Mouse (Mus musculus) T-helper 2 cell (primary cell): Measurements from ENCODE around the gene Atg4a-ps.
"Not testable (repeated sequence)": the region's sequence is repeated elsewhere in the genome, so short reads cannot be mapped to it uniquely, and the experiment has no call there.

Source experiments
- in situ Hi-C: fragments of 300-600 bp; cut with MboI, MseI; formaldehyde crosslinking; loops from one replicate; pipeline ENCODE4 v1.15.1; 2025; ENCODE audit warnings: high pct_unique_total_duplicates

The Atg4a-ps gene

GRCm38 (mm10) chr3:103645968-103646367, at the start of gene Atg4a-ps:
Gene Atg4a-ps (minus strand): TSS chr3:103646068.
- in situ Hi-C loops, result not testable (repeated sequence)

GRCm38 (mm10) chr3:103695556-103695955, 49.7 kb upstream of the Atg4a-ps start:
- in situ Hi-C loops, result no loop called here

GRCm38 (mm10) chr3:103690506-103690905, 44.6 kb upstream of the Atg4a-ps start:
- in situ Hi-C loops, result no loop called here

GRCm38 (mm10) chr3:103689043-103689442, 43.2 kb upstream of the Atg4a-ps start:
- in situ Hi-C loops, result no loop called here

GRCm38 (mm10) chr3:103683966-103684319, 38.1 kb upstream of the Atg4a-ps start:
- in situ Hi-C loops, result no loop called here

- in situ Hi-C loops, result no loop called here
Observed at GRCm38 (mm10) chr3:103683234-103683965, 37.5 kb upstream of the Atg4a-ps start.

- in situ Hi-C loops, result no loop called here
Observed at GRCm38 (mm10) chr3:103682473-103682872, 36.6 kb upstream of the Atg4a-ps start.

GRCm38 (mm10) chr3:103678811-103679210, 32.9 kb upstream of the Atg4a-ps start:
- in situ Hi-C loops, result no loop called here

- in situ Hi-C loops, result loop anchor here (5.0 kb wide), 1 partner anchor 50 kb away; no protein-coding TSS in a partner anchor
Observed at GRCm38 (mm10) chr3:103672716-103673115, 26.8 kb upstream of the Atg4a-ps start.

GRCm38 (mm10) chr3:103672113-103672512, 26.2 kb upstream of the Atg4a-ps start:
- in situ Hi-C loops, result loop anchor here (5.0 kb wide), 1 partner anchor 50 kb away; no protein-coding TSS in a partner anchor

GRCm38 (mm10) chr3:103663385-103663784, 17.5 kb upstream of the Atg4a-ps start:
- in situ Hi-C loops, result no loop called here

- in situ Hi-C loops, result no loop called here
Observed at GRCm38 (mm10) chr3:103661714-103662113, 15.8 kb upstream of the Atg4a-ps start.

GRCm38 (mm10) chr3:103660012-103660411, 14.1 kb upstream of the Atg4a-ps start:
- in situ Hi-C loops, result no loop called here

- in situ Hi-C loops, result no loop called here
Observed at GRCm38 (mm10) chr3:103650406-103650805, 4.5 kb upstream of the Atg4a-ps start.

- in situ Hi-C loops, result no loop called here
Observed at GRCm38 (mm10) chr3:103649716-103650115, 3.8 kb upstream of the Atg4a-ps start.

- in situ Hi-C loops, result no loop called here
Observed at GRCm38 (mm10) chr3:103648486-103648885, 2.6 kb upstream of the Atg4a-ps start.

- in situ Hi-C loops, result no loop called here
Observed at GRCm38 (mm10) chr3:103647164-103647867, 1.4 kb upstream of the Atg4a-ps start.

- in situ Hi-C loops, result no loop called here
Observed at GRCm38 (mm10) chr3:103641301-103641700, 4.6 kb downstream of the Atg4a-ps start.

- in situ Hi-C loops, result no loop called here
Observed at GRCm38 (mm10) chr3:103640226-103640803, 5.6 kb downstream of the Atg4a-ps start.

- in situ Hi-C loops, result no loop called here
Observed at GRCm38 (mm10) chr3:103637641-103638040, 8.2 kb downstream of the Atg4a-ps start.

GRCm38 (mm10) chr3:103634256-103634655, 11.6 kb downstream of the Atg4a-ps start:
- in situ Hi-C loops, result no loop called here

- in situ Hi-C loops, result no loop called here
Observed at GRCm38 (mm10) chr3:103633831-103634230, 12.0 kb downstream of the Atg4a-ps start.

- in situ Hi-C loops, result no loop called here
Observed at GRCm38 (mm10) chr3:103633124-103633523, 12.7 kb downstream of the Atg4a-ps start.
